Mouse (Mus musculus) left cerebral cortex, postnatal 4 days (tissue): ENCODE measurements at regions not wholly inside any gene's neighbourhood (a gene's known extent, or its start where the extent isn't known, plus 50 kb on each side); places are given as distances from the start of the nearest gene placed in this dataset.

Source experiments
- DNase-seq: peaks from one replicate; pipeline ENCODE4 v3.0.0-alpha.2; 2022
- intact Hi-C: fragments of 180-260 bp; cut with DNase I; formaldehyde crosslinking; loops from one replicate; pipeline ENCODE4 v1.15.1; 2025

DNA sequence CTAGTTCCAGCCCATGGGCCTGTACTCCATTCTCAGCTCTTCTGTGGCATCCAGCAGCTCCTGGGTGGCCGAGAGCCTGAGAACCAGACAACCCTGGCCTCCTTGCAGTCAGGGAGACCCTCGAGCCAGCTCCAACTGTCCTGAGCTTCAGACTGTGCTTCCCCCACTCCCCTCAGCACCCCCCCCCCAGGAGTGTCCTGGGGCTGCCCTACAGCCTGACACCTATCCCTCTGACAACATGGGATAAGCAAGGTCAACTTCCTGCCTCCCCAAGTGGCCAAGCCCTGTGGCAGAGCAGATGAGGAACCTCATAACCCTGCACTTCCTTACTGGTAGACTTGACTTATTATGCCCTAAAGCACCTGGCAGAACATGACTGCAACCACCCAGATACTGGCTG is 823.1 kb upstream of the Tenm2 start:
- DNase-seq, result no peak
- intact Hi-C loops, result no loop called here

DNA sequence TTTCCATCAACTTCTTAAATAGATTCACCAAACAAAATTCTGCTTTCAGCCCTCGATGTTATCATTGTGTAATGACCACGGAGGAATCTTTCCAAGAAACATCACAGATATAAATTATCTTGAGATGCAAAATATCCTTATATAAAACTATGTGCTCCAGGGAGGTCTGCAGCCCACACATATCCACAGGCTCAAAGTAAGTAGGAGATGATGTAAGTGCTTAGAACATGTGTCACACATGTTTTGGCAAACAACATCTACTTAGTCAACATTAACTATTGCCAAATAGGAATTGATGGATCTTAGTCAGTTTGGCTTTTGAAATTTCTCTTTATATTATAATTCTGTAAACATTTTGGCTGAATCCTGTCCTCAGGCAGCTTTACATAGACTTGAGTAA is 800.8 kb upstream of the Tenm2 start:
- intact Hi-C loops, result no loop called here
- no peak for DNase-seq

- intact Hi-C loops, result no loop called here
- no peak for DNase-seq
Measured at GRCm38 (mm10) chr11:38034526-38035286, 798.9 kb upstream of the Tenm2 start.

DNA sequence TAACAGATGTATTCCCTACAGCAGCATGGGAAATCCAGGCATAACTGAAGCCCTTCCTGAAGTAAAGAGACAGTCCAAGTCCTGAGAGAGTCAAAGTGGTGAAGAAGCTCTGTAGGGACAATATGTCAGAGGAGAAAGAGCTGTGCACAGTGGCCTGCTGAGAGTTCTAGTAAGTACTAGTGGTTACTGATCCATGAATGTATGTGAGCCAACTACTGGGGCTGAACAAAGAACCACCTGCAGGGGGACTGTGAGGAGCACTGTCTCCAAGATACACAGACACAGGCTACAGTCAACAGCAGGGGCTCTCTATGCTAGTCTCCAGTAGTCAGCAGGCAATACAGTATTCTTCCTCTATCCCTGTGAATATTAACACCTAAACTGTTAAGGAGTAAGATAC is 785.9 kb upstream of the Tenm2 start:
- DNase-seq, result no peak
- intact Hi-C loops, result no loop called here

GRCm38 (mm10) chr11:37978131-37978530 is 742.4 kb upstream of the Tenm2 start:
- DNase-seq, result peak; percentile 9
- intact Hi-C loops, result no loop called here

DNA sequence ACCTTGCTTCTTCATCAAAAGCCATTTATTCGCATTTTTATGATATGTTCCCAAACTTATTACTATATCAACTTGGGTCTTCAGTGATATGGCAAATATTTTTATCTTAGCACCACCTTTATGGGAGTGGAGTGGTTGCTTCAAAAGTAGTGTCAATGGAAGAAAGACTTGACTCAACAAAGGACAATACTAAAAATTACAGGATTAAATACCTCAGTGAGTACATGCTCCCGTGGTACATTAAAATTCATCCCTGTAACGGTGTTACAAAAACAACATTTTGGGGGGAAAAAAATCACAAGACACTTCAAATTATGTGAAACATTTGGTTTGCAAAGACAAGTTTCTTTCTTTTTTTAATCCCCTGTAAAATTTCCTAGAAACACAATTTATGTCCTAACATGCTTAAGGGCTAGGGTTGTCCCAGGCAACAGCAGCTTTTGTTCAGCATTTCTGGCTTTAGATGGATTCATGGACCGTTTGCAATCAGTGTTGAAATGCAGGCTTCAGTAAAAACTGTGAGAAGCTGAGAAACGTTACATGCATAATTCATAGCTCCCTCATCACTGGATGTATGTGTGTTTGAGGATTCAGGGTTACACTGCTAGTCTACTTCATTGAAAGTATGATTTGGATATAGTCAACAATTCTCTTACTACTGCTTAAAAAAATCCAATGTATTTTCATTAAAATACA is 700.8 kb upstream of the Tenm2 start:
- intact Hi-C loops, result no loop called here

DNA sequence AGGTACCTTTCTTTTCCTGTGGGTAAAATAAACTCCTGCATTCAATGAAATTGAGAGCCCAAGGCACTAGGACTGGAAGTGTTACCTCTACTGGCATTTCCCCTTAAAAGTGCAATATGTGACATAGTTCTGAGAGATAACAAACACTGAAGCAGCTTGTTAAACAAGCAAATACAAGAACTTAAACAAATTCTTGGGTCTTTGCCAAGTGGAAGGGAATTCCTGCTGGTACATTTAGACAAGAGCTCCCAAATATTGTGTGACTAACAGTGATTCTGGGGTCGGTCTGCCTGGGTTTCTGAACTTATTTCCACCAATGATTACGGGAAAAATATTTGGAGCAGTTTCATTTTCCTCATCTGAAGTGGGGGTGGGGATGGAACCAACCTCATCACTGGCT is 677.4 kb upstream of the Tenm2 start:
- intact Hi-C loops, result no loop called here
- DNase-seq, result no peak

More for the DNA sequence above, 700.8 kb upstream of the Tenm2 start:
- DNase-seq, result no peak

- intact Hi-C loops, result no loop called here
Measured at GRCm38 (mm10) chr11:37904991-37905390, 669.2 kb upstream of the Tenm2 start.

DNA sequence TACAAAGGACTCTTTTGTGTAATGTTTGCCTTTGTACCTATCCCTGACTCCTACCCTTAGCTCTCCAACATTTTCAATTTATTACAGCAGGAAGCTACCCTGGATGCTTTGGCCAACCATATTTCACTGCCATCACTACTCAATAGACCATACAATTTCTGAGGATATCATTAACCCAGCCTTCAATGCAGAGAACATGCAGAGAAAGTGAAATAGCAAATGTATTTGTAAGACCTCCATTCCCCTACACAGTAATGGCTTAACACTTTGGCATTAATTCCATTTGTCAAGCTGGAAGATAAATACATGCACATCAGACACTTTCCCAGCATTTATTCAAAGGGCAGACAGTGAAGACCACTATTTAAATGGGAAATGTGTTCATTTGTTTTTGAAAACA is 661.9 kb upstream of the Tenm2 start:
- DNase-seq, result no peak
- intact Hi-C loops, result no loop called here

More at GRCm38 (mm10) chr11:37904991-37905390, 669.2 kb upstream of the Tenm2 start:
- peak; percentile 47 for DNase-seq

DNA sequence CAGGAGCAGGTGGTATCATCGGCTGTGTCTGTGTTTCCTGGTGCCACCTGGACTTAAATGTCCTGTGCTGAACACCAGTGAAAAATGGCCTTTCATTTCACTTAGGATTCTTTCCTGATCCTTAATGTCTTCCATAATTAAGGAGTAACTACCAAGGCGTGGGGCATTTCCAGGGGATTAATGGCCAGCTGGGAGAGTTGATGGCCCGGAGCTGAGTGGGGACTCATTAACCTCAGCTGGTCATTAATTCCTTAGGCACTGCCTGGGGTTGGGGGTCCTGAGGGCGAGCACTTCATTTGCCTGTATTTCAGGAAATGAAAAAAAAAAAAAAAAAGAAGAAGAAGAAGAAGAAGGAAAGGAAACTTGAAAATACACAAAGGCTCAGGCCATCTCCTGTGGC is 647.0 kb upstream of the Tenm2 start:
- intact Hi-C loops, result no loop called here
- no peak for DNase-seq

DNA sequence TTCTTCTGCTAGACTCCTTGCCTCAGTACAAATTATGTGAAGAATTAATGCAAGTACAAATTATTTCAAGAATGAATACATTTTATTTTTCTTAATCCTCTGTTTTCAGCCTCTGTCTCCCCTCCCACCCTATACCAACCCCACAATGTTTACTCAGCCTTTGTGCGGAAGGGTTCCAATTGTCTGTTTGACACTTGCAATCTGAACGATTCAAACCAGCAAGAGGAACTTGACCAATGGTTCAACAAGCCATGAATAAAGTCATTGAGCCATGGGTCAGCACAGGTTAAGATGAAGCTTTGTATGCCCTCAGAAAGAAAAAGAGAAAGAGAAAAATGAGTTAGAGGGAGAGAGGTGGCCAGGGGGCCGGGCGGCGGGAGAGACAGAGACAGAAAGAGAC is 601.5 kb upstream of the Tenm2 start:
- no peak for DNase-seq
- intact Hi-C loops, result no loop called here

- intact Hi-C loops, result no loop called here
- no peak for DNase-seq
Measured at GRCm38 (mm10) chr11:37830975-37831374, 595.2 kb upstream of the Tenm2 start.

GRCm38 (mm10) chr11:37806761-37807160 is 571.0 kb upstream of the Tenm2 start:
- no peak for DNase-seq

GRCm38 (mm10) chr11:37798783-37799318 is 563.1 kb upstream of the Tenm2 start:
- DNase-seq, result no peak
- intact Hi-C loops, result no loop called here

More at GRCm38 (mm10) chr11:37806761-37807160, 571.0 kb upstream of the Tenm2 start:
- intact Hi-C loops, result no loop called here

DNA sequence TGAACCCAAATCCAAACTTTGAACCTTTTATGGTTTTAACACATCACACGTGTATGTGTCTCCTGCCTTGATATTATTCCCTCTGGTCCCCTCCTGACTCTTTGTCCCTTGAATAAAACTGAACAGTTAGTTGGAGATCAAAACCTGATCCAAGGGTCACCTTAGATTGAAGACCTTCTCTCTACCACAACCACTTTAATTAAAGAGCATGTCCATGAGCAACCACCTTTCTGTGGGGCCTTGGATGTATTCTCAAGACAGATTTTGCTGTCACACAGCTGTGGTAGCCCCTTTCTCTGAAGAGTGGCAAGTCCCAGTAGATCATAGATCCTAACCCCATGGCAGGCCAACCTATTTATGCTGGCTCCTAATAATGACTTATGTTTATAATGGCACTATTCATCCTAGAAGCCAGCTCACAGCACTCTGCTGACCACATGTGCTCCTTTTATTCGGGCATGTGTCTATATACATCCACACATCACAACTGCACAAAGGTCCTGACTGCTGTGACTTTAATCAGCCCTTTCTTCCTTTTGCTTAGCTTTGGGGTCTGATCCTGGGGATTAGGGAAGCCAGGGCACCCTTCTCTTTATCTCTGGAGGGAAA is 536.8 kb upstream of the Tenm2 start:
- intact Hi-C loops, result no loop called here
- DNase-seq, result no peak

DNA sequence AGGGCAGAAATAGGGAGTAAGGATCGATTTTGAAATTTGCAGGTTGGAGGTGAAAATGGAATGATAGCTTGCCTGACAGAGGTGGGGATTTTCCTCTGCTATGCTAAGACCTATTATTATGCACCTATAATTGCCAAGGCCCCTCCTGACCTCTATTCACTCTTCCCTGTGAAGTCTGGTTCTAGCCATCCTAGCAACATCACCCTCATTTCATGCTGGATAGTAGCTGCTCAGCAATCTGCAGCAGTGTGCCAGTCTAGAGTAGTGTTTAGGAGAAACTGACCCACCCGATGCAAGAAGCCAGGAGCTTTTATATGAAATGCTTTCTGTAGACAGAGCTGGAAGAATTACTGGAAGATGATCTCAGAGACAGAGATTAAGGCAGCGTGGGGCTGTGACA is 535.1 kb upstream of the Tenm2 start:
- DNase-seq, result no peak
- intact Hi-C loops, result no loop called here

DNA sequence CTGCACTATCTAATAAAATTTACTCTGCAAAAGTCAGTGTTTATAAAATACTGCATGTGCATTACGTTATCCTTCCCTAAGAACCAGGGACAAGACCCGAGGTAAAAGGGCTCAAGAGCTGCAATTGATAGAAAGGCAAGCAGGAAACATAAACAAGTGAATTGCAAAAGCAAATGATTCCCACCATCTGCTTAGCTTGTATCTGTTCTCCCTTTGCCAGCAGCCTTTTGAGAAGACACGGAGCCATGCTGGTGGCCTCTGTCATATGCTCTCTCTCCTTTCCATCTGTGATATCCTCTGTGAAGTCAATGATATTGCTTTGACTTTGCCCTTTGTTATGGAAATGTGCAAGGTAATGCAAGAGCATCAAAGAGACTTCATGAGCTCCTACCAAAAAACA is 532.4 kb upstream of the Tenm2 start:
- DNase-seq, result peak; percentile 15

GRCm38 (mm10) chr11:37735992-37736391 is 500.2 kb upstream of the Tenm2 start:
- intact Hi-C loops, result no loop called here
- no peak for DNase-seq

More for the DNA sequence above, 532.4 kb upstream of the Tenm2 start:
- intact Hi-C loops, result no loop called here

DNA sequence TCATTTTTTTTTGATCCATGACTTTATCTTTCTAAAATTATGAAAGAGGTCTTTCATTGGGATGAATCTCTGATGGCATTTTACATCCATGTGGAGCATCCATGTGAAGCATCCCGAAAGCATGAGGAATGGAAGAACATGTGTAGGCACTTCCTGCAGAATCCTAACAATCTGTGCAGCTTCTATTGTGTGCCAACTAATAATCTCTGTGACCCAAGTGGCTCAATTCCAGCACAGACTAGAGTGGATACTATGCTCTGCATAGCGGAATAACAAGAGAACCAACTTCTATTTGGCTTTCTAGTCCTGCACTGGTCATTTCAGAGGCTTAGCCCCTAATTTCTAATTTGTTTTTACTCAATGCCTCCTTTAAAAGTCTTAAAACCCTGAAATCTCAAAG is 499.7 kb upstream of the Tenm2 start:
- DNase-seq, result no peak
- intact Hi-C loops, result no loop called here

GRCm38 (mm10) chr11:37696981-37697380 is 461.2 kb upstream of the Tenm2 start:
- DNase-seq, result peak; percentile 5
- intact Hi-C loops, result no loop called here

DNA sequence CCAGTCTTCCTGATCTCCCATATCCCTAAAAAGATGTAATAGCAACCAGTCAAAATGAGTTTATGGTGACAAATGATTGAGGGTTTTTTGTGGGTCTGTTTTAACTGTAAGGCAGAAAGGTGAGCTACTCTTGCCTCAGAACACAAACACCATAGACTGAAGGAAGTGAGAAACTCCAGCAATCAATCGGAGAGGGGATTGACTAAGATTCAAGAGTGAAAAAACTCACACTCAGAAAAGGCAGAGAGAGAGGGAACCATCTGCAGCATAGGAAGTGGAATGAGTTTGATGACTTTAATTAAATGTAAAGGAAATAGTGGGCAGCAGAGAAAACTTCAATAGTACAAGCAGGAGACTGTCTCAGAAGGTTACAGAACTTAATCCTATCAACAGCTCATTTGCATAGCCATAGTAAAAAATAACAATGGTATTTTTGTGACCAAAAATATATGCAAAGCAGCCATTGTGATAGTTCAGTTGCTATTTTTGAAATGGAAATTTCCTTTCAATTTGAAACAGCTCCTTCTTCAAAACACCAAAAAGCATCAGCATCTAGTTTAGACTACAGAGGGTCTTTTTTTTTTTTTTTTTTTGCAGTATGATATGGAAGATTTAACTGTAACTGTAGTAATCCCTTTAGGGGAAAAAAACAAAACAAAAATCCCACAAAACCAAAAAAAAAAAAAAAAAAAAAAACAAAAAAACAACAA is 442.9 kb upstream of the Tenm2 start:
- no peak for DNase-seq
- intact Hi-C loops, result no loop called here
